Mouse (Mus musculus) mouse embryonic stem cell (cell line): ENCODE results near the gene Rps25.
"Not testable (repeated sequence)": the region's sequence is repeated elsewhere in the genome, so short reads cannot be mapped to it uniquely, and the experiment has no call there.

Source experiments
- in situ Hi-C, 2 experiments: fragments of 300-500 bp; cut with MboI; formaldehyde crosslinking; loops; 1 replicate in 1 of 2; 3 replicates in 1 of 2; pipeline ENCODE4 v1.14.3; 2019 to 2020; ENCODE audit warnings: low sequenced_read_pairs in 2 of 2, low pct_unique_long_range_greater_than_20kb in 1 of 2, mixed read lengths in 1 of 2; ENCODE audit not compliant: unreplicated experiment in 1 of 2

The Rps25 gene

GRCm38 (mm10) chr9:44399114-44399794 lies 7.7 kb upstream of the Rps25 start:
- in situ Hi-C loops = no loop called here

DNA sequence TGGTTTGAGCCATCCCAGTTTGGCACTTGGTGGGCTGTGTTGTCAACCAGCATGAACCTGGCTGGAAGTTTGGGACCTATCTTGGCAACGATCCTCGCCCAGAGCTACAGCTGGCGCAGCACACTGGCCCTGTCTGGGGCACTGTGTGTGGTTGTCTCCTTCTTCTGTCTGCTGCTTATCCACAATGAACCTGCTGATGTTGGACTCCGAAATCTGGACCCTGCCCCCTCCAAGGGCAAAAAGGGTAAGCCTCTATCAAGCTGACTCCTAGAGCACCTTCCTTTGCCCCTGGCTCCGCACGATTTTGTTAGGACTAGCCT lies 7.2 kb upstream of the Rps25 start:
- in situ Hi-C loops = no loop called here

DNA sequence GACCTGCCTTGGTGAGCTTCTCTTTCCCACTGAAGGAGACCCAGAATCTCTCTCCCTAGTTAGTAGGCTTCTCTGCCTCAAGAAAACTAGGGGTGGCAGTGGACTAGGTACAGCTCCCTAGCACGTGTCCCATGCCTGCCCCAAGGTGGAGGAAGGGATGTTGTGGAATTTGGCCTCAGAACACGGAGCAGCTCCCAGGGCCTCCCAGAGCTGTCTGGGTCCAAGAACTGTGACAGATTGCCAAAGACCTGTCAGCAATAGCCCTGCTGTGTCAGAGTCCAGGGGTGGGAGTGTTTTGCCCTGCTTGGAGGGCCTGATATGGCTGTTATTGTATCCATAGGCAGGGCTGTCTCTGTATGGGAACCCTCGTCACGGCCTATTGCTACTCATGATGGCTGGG lies 5.9 kb upstream of the Rps25 start:
- in situ Hi-C loops = no loop called here

DNA sequence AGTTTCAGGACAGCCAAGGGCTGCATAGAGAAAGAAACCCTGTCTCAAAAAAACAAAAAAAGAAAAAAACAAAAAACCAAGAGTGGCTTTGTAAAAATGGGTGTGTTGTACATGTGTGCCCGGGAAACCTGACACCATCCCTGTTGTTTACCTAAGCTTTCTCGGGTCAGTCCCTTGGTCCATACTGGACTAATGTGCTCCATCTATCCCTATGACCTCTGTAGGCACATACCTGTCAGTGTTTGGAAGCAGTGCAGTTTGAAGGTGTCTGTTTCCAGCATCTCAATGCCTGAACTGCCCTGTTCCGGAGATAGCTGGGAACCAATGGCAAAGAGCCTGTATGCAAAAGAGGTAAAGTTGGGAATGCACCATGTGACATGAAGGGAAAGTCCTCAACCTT lies 1.9 kb upstream of the Rps25 start:
- in situ Hi-C loops = no loop called here

GRCm38 (mm10) chr9:44407752-44408097 lies 786 bp downstream of the Rps25 start:
- in situ Hi-C loops = no loop called here

- in situ Hi-C loops = not testable (repeated sequence)
Measured at GRCm38 (mm10) chr9:44408693-44409092, 1.8 kb downstream of the Rps25 start.

DNA sequence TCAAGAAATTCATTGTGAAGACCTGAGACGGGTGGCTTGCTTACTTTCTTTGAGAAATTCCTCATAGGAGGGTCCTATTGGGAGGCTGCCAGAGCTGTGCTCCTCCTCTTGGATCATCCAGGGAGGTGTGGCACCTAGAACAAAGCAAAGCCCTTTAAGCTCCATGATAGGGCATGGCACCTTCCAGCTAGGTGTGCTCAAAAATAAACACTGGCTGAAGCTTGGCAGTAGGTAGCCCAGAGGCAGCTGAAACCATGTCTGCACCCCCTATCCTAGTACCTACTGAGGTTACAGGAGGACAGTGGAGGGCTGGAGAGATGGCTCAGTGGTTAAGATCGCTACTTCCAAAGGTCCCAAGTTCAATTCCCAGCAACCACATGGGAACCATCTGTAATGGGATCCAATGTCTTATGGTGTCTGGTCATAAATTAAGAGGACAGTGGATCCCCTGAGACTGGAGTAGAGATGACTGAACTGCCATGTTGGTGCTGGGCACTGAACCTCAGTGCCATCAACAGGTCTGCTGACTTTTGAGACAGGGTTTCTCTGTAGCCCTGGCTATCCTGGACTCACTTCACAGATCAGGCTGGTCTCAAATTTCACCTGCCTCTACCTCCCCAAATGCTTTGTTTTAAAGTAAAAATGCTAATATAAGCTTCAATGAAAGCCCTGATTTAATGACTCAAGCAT lies 3.9 kb downstream of the Rps25 start:
- in situ Hi-C loops = no loop called here

DNA sequence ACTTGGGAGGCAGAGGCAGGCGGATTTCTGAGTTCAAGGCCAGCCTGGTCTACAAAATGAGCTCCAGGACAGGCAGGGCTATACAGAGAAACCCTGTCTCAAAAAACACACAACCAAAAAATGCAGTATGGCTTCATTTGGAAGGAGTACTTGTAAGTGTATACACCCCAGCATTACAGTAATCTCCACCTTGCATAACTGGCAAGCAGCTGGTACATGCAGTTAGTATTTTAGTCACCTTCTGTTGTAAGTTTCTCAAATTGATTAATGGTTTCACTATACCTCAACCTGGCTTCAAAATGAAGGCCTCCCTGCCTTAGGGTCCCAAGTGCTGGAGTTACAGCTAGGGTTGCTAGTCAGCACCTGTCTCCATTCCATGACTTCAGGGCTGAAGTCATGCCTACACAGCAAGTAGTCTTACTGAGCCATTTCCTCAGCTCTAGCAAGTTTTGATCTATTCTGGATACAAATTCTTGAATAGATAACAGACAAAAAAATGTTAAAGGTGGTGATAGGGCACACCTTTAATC lies 4.7 kb downstream of the Rps25 start:
- in situ Hi-C loops = no loop called here

DNA sequence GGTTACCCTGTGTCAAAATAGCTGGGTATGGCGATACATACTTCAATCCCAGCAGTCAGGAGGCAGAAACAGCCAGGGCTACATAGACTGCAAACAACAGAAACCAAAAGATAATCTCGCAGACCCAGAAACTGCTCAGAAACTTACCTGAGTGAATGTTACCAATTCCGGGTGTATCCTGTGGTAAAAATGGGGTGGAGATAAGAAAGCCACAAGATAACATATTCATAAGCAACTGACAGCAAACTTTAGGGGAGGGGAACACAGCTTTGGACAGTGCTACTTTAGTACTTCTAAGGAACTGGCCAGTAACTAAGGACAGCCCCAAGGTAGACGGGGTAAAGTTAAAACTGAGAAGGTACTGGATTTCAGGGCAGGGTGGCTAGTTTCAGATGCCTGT lies 5.4 kb downstream of the Rps25 start:
- in situ Hi-C loops = no loop called here

- in situ Hi-C loops = no loop called here
Measured at GRCm38 (mm10) chr9:44412781-44413180, 5.8 kb downstream of the Rps25 start.

- in situ Hi-C loops = no loop called here
Measured at GRCm38 (mm10) chr9:44417156-44417891, 10.4 kb downstream of the Rps25 start.

DNA sequence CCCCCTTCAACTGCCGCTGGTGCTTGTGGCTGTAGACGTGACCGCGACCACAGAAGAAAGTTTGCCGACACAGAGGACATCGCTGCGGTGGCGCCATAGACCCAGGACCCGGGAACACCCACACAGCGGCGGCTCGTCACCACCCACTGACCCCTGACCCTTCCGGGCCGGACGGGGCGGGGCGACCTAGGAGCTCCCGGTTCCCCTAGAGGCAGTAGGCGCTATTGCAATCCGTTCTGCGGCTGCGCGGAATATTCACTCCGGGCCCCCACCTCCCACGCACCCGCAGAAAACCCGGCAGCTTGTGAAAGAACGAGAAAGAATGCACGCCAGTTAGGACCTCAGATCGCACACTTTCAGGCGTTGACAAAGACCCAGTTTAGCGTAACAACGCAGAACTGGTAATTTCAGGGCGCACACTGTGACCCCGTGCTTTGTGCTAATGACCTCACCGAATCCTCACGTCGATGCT lies 11.0 kb downstream of the Rps25 start:
- in situ Hi-C loops = no loop called here

DNA sequence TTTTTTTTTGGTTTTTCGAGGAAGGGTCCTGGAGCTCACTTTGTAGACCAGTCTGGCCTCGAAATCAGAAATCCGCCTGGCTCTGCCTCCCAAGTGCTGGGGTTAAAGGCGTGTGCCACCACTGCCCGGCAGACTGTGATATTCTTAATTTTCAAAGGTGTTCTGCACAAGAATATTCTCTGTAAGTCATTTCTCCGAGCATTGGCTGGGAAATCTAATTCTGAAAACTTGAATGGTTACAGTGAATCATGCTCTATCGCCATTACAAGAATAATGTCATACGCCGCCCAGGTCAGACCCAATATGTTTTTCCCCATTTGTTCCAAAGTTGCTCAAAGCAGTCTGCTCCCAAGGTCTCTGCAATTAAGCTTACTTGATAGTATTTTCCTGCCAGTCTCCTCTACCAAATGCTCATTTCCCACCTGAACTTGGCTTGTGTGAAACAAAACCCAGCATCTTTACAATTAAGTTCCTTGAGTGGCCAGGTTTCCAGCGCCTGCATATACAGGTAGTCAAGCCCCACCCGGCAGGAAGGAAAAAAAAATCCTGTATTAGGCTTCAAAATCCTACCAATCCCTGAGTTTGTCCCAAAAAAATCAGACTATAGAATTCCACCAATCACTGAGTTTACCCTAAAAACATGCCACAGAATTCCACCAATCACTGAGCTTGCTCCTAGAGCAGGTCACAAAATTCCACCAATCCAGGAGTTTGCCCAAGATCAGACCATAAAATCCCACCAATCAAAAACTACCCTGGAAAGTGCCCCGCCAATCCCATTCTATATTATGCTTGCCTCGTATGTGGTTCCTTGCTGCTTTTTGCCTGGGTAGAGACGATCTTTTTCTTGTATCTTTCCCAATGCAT lies 11.8 kb downstream of the Rps25 start, which contains the start of gene Ccdc84:
Gene Ccdc84, minus strand, starts transcription at position 51 of the 867 bp plus-strand sequence.
- in situ Hi-C loops = no loop called here

- in situ Hi-C loops = not testable (repeated sequence)
Measured at GRCm38 (mm10) chr9:44419730-44420129, 12.8 kb downstream of the Rps25 start.

GRCm38 (mm10) chr9:44420280-44420898 lies 13.4 kb downstream of the Rps25 start:
- in situ Hi-C loops = no loop called here

DNA sequence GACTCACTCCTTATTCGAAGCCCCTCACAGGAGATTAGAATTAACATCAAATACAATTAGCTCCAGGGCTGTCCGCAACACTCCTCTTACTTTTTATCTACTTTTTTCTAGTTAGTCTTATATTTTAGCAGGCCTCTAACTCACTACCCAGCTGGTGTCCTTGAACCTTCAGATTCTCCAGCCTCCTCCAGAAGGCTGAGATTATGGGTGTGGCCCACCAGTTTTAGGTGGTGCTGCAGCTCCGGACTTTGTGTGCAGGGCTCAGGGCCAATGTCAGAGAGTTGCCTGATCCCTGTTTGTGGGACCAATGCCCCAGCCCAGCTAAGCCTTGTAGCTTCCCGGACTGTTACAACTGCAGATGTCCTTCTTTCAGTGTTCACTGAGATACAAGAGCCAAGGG lies 16.6 kb downstream of the Rps25 start:
- in situ Hi-C loops = no loop called here

- in situ Hi-C loops = no loop called here
Measured at GRCm38 (mm10) chr9:44432577-44433185, 25.7 kb downstream of the Rps25 start.

DNA sequence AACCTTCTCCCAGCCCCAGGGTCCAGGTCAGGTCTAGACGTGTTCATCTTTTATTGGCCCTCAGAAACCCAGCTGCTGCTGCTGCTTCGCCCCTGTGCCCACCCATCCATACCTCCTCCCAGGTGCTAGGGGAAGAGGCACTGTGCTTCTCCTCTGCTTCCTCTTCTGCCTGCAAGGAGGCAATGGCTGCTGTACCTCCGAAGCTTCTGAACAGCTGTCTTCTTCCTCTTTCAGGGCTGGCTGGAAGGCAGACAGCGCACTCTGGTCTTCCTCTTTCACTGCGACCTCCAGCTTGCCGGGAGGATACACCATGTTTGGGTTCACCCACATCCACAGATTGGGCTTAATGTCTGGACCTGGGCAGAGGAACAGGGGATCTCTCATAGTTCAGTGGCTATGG lies 28.8 kb downstream of the Rps25 start:
- in situ Hi-C loops = no loop called here
